Mouse (Mus musculus): ENCODE data around the gene Gm8068. TPM values are rescaled to one million over a fixed set of nuclear protein-coding genes. Genes with fewer than 3 reads are reported as not detected.

Gene Gm8068
- polyA plus RNA-seq (2015; fragmentation: Illumina TruSeq; extraction: RNeasy Lipid Tissue Mini Kit (QIAGEN cat#74804); ENCODE audit: insufficient read depth, low replicate concordance): not detected

GRCm38 (mm10) chr14:41701785-41702184 lies at the start of gene Gm8068:
Gene Gm8068 (minus strand): TSS chr14:41701885.

GRCm38 (mm10) chr14:41750514-41750913 lies 48.8 kb upstream of the Gm8068 start, which contains the start of gene Gm7929:
Gene Gm7929 (minus strand): TSS chr14:41750614.

Other genes with a start within 250 kb of the Gm8068 start
- not detected for gene Gm7954, start 248.4 kb downstream of the Gm8068 start, polyA plus RNA-seq (2015; fragmentation: Illumina TruSeq; extraction: RNeasy Lipid Tissue Mini Kit (QIAGEN cat#74804); ENCODE audit: insufficient read depth, low replicate concordance)
- not detected for gene Gm3486, start 212.4 kb downstream of the Gm8068 start, polyA plus RNA-seq (2015; fragmentation: Illumina TruSeq; extraction: RNeasy Lipid Tissue Mini Kit (QIAGEN cat#74804); ENCODE audit: insufficient read depth, low replicate concordance)
- not detected for gene Gm7970, start 146.3 kb downstream of the Gm8068 start, polyA plus RNA-seq (2015; fragmentation: Illumina TruSeq; extraction: RNeasy Lipid Tissue Mini Kit (QIAGEN cat#74804); ENCODE audit: insufficient read depth, low replicate concordance)
- not detected for gene 1700049E17Rik2, start 128.7 kb downstream of the Gm8068 start, polyA plus RNA-seq (2015; fragmentation: Illumina TruSeq; extraction: RNeasy Lipid Tissue Mini Kit (QIAGEN cat#74804); ENCODE audit: insufficient read depth, low replicate concordance)
- not detected for gene Gm3072, start 77.3 kb downstream of the Gm8068 start, polyA plus RNA-seq (2015; fragmentation: Illumina TruSeq; extraction: RNeasy Lipid Tissue Mini Kit (QIAGEN cat#74804); ENCODE audit: insufficient read depth, low replicate concordance)
- not detected for gene Gm3676, start 55.4 kb downstream of the Gm8068 start, polyA plus RNA-seq (2015; fragmentation: Illumina TruSeq; extraction: RNeasy Lipid Tissue Mini Kit (QIAGEN cat#74804); ENCODE audit: insufficient read depth, low replicate concordance)
- gene Gm7929, start 48.7 kb upstream of the Gm8068 start, polyA plus RNA-seq (2015; fragmentation: Illumina TruSeq; extraction: RNeasy Lipid Tissue Mini Kit (QIAGEN cat#74804); ENCODE audit: insufficient read depth, low replicate concordance): not detected
- not detected for gene Gm47189, start 70.6 kb upstream of the Gm8068 start, polyA plus RNA-seq (2015; fragmentation: Illumina TruSeq; extraction: RNeasy Lipid Tissue Mini Kit (QIAGEN cat#74804); ENCODE audit: insufficient read depth, low replicate concordance)
- gene Gm7980, start 205.4 kb upstream of the Gm8068 start, polyA plus RNA-seq (2015; fragmentation: Illumina TruSeq; extraction: RNeasy Lipid Tissue Mini Kit (QIAGEN cat#74804); ENCODE audit: insufficient read depth, low replicate concordance): not detected
- not detected for gene 1700049E17Rik1, start 223.1 kb upstream of the Gm8068 start, polyA plus RNA-seq (2015; fragmentation: Illumina TruSeq; extraction: RNeasy Lipid Tissue Mini Kit (QIAGEN cat#74804); ENCODE audit: insufficient read depth, low replicate concordance)
- not detected for gene 1700024B05Rik, start 242.1 kb upstream of the Gm8068 start, polyA plus RNA-seq (2015; fragmentation: Illumina TruSeq; extraction: RNeasy Lipid Tissue Mini Kit (QIAGEN cat#74804); ENCODE audit: insufficient read depth, low replicate concordance)